Mouse (Mus musculus) kidney, postnatal 4 days (tissue): Measurements from ENCODE around the gene Cul3.
"Not testable (repeated sequence)": the region's sequence is repeated elsewhere in the genome, so short reads cannot be mapped to it uniquely, and the experiment has no call there.

Experiments used
- DNase-seq, 2 experiments: peaks; one replicate each; pipeline ENCODE4 v3.0.0; 2021; ENCODE audit warnings: mixed read lengths in 2 of 2

Cul3 gene

DNA sequence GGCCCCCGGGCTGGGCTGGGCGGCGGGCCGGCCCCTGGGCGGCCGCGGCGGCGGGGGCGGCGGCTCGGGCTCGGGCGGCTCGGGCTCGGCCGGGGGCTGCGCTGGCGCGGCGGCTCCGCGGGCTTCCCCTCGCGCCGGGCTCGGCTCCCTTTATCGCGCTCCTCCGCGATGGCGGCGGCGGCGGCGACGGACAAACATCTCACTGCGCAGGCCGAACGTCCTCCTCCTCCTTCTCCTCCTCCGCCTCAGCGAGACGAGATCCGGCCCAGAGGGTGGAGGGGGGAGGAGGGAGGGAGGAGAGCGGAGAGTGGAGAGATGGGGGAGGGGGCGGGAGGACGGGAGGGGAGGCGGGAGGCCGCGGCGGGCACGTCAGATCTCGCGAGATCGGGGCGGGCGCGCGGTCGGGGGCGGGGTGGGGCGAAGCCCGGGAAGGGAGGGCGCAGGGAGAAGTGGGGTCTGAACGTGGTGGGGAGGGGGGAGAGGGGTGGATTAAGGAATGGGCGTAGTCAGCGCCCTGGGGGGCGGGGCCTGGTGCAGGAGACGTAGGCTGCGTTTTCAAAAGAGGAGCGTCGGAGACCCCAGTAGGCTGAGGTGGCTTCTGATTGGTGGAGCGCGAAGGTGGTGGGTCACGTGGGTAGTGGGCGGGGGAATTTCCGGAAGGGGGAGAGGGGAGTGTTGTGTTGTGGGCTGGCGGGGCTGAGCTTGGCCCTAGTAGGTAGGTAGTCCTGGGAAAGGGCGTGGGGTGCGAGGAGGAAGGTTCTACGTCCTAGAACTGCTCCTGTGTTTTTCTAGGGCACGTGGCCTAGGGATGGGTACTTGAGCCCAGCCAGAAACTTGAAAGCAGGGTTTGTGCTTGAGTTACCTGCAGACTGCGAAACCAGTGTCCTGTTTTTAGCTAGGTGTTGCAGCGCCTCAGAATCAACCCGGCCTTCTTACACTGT lies at the start of gene Cul3:
Gene Cul3 (minus strand): TSS at position 45 of the 941 bp plus-strand sequence.
- peak; percentile 98 to 99 for DNase-seq

DNA sequence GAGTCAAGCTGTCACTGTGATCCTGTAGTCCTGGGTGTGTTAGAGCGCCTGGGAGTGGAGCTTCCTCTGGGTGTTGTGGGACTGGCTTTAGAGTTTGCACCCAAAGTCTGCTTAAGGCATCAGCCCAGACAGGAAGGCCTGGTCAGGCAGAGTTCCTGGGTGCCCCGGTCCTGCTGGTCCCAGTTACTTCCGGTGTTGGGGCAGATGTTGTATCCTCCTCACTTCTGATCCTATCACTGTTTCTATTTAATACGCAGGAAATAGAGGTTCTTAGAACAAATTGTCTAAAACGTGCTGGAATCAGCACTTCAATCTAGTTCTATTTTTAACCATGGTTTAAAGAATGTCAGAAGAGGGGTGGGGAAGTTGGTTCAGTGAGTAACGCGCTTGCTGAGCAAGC lies 49.2 kb upstream of the Cul3 start:
- no peak for DNase-seq

DNA sequence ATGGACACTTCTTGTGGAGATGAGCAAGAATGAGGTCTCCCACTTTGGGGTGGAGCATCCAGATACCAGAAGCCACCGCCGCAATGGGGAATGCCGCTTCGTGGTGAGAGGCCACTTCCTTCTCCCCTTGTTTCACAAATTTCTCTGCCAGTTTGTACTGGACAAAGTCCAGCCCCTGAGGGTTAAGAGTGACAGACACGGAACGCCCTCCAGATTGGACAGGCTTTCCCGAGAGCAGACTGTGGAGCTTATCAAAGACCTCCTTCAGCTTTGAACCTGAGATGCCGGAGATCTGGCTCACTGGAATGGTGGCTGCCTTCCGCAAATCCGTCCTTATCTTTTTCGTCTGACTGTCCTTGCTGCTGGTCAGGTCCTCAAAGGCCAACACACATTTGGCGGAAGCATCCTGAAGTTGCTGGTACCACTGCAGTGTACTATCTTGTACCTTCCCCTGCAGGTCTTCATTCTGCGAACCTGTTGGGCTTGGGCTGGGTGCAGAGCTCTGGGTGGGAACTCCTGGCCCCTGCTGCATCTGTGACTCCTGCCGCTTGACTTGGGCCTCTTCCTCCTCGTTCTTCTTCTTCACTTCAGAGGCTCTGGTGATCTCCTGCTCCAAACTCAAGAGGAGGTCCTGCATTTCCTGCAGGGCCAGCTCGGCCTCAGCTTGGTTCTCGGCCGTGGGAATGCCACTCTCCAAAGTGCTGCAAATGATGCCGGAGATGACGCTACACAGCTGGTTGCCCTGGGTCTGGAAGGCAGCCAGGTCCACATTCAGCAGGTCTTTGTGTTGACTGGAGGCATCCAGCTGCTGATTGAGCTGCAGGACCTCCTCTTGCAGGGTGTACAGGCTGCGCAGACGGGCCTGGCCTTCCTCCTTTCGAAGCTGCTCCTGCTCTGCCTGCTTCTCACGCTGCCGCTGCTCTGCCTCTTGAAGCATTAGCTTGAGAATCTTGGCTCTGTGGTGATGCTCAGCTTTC lies 43.6 kb upstream of the Cul3 start:
- peak in 1 of 2 experiments; percentile 28 for DNase-seq

DNA sequence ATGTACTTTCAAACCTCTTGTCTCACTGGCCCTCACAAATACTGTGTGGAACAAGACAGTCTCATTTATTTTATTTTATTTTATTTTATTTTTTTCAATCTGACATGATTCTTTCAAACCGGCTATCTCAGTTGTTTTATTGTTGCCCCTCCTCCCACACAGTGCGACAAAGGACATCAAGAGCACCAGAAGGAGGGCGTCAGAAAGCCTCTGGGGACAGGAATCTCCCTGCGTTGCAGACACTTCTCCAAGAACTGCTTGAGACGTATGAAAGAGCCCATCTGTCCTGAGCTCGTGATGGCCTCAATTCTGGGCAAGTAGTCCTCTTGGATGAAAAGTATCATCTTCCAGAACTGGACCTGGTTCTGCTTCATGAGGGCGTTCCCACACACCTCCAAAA lies 42.6 kb upstream of the Cul3 start:
- DNase-seq: peak; percentile 13 to 16

DNA sequence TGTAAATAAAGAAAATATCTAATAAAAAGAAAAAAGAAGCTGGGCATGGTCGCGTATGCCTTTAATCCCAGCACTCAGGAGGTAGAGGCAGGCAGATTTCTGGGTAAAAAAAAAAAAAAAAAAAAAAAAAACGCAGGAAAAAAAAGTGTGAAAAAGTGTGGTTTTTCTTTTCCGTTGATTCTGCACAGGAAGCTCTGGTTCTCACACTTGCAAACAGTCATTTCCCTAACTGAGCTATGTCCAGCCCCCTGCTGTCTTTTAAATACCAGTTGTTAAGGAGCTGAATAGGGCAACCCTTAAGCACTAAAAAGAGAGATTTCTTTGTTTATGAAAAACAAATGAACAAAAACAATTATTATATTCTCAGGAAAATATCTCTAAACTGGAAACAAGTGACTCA lies 41.0 kb upstream of the Cul3 start:
- DNase-seq: no peak

DNA sequence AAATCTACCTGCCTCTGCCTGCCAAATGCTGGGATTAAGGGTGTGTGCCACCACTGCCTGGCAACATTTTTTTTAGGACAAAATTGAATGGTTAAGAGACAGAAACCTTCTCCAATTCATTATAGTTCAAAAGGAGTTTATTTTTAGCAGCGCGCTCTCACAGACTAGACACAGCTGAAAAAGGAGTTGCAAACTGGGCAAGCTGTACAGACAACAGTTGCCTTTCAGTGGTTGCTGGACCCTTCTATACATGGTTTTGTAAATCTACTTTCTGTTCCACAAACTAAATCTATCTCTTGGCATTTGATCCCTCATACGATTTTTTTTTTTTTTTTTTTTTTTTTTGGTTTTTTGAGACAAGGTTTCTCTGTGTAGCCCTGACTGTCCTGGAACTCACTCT lies 31.7 kb upstream of the Cul3 start:
- DNase-seq: no peak

DNA sequence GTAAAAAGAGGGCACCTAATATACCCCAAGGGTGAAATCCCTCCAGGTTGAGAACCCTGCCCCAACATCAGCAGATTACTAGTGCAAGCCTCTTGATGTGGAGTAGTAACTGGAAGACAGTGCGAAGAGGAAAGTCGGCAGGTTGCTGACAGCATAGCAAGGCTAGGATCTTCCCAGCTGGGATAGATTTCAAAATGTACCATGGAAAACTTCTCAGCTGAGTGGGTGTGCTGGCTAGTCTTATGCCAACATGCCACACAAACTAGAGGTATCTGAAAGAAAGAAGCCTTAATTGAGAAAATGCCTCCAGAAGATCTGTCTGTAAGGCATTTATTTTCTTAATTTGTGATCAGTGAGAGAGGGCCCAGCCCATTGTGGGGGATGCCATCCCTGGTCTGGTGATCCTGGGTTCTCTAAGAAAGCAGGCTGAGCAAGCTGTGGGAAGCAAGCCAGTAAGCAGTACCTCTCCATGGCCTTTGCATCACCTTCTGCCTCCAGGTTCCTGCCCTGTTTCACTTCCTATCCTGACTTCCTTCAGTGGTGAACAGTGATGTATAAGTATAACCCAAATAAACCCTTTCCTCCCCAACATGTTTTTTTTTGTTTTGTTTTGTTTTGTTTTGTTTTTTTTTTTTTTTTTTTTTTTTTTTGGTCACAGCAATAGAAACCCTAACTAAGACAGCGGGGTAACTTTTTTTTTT lies 31.1 kb upstream of the Cul3 start:
- DNase-seq: no peak

DNA sequence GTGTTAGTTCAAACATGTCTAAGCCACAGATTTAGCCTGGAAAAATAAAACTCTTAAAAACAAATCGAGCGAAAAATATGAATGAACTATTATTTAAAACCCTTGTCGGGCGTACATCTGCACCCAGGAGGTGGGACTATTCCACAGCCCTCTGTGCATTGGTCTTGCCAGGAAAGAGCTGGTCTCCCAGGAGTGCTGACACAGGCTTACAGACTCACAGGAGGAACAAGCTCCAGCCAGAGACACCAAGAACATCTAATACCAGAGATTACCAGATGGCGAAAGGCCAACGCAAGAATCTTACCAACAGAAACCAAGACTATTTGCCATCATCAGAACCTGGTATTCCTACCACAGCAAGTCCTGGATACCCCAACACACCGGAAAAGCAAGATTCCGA lies 23.2 kb upstream of the Cul3 start:
- no peak for DNase-seq

DNA sequence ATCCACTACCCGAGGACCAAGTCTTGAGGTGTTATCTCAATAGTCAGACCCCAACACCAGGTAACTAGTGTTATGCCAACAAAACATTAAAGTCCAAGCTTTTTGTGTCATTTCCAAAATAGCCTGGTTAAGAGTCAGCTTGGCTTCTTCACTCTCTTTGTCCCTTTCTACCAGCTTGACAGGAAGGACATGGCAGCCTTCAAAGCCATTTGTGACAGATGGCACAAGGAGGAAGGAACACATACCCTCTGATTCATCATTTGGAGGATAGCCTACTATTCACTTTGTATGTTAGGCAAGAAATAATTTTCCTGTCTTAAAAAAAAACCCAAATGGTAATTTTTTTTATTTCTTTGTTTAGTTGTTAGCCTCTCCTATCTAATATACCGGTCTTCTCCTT lies 22.7 kb upstream of the Cul3 start:
- DNase-seq: no peak

DNA sequence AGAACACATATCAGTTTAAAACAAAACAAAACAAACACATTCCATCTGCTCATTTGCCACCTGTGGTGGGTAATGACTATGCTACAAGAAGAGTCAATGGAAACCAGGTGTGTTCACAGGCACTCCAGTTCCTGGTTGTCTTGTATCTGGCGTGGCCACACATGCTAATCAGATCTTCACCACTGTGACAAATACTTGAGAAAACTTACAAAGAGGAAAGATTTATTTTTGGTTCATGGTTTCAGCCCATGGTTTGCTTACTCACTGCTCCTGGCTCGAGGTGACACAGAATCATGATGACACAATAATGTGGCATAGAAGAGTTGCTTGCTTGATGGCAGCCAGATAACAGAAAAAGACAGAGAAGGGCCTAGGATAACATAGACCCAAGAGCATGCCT lies 22.1 kb upstream of the Cul3 start:
- no peak for DNase-seq

DNA sequence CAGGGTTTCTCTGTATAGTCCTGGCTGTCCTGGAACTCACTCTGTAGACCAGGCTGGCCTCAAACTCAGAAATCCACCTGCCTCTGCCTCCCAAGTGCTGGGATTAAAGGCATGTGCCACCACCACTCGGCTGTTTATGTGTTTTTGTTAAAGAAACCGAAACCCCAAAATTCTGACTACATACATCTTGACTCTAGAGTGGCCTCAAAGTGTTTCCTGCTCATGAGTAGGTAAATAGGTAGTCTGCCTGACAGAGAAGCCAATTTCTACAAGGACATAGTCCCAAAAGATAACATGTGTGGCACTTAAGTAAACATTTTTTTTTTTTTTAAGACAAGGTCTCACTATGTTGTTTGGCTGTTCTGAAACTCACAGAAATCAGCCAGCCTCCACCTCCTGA lies 21.5 kb upstream of the Cul3 start:
- not testable (repeated sequence) for DNase-seq

DNA sequence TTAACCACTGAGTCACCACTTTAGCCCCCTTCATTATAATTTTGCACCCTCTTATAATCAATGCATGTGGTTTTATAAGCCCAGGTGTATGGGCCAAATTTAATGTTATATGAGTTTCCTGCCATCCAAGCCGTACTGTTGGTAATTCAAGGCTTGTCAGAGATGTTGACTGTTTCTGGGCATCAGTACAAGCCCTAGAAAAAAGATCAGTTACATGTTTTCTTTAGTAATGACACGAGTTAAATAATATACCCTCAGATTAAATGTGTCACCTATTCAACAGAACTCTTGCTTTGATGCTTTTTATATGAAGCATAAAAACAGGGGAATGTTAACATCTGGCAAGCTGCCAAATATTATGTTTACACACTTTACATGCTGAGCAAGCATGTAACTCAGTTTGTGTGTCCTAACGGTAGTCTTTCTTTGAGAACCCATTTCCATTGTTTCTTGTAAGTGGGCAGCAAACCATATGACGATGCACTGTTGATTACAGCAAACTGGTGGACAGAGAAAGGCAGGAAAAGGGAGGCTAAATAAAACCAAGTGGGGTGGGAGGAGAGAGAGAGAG lies 19.8 kb upstream of the Cul3 start:
- no peak for DNase-seq

DNA sequence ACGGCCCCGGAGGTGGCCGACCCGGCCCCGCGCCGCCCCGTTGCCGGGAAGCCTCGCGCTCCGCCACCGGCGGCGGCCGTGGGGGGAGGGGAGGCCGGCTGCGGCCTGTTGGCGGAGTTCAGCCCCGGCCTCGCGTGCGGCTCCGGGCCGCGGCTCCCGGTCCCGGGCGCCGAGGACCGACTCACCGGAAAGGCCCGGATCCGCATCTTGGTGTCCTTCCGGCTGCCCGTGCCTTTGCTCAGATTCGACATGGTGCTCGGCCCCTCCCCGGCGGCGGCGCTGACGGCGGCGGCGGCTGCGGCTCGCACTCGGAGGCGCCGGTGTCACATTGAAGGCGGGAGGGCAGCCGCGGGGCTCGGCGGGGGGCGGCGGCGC lies 232 bp downstream of the Cul3 start:
- peak; percentile 70 to 83 for DNase-seq

DNA sequence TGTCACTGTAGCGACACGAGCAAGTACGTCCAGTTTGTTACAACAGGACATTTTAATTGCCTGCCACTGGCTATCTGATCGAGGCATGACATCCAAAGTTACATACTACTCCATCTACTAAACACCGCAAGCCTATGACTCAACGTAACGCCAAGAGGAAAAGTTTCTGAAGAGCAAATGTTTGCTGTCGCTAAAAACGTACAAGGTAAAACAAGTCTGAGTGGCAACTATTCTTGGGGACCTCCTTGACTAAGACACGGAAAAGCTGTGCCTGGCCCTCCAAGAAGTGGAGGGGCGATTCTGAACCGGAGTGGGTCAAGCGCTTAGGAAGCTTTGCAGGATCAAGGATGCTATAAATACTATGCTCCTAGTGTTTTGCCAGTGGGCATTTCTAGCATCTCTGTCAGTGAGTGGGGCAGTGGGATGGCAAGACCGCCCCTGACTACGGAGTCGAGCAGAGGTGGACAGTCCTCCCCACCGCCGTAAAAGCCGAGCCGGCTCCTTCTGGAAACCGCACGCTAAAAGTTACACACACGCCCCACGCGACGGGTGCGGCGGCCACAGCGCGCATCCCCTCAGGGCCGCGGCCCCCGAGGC lies 757 bp downstream of the Cul3 start:
- peak in 1 of 2 experiments; percentile 43 for DNase-seq

DNA sequence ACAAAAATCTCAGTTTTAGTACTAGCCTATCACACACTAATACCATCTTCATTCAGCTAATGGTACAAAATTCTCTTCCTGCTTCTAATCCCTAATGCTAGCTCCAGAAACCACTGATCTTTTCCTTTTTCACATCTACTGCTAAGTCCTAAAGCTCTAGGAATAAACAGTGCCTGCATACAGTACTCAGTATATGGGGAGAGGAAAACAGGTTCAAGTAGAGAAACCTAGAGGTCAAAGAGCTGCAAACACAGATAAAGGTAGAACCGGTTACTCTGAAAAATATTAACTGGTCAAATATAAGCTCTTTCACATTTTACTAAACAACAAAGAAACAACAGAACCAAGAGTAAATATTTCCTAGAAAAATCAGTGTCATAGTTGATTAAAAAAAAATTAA lies 1.9 kb downstream of the Cul3 start:
- DNase-seq: no peak

DNA sequence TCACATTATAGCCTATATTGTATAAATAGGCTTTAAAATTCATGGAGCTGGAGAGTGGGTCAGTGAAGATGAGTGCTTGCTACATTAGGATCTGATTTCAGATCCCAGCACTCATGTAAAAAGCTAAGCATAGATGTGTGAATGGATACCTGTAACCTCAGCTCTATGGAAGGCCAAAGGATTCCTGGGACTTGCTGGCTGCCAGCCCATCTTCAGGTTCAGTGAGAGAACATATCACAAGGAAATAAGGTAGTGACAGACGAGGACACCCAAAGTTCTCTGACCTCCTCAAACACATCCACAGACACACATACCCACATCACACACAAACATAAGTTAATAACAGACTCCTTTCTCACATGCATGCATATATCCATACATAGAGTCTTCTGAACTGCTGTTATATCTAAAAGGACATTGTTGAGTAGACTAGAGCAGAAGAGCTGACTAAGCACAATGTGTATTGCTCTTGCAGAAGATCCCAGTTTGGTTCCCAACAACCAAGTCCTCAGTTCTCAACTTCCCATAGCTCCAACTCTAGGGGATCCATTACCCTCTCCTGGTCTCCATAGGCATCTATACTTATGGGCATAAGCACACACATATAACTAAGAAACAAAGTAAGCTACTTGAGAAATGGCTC lies 4.4 kb downstream of the Cul3 start:
- DNase-seq: no peak

DNA sequence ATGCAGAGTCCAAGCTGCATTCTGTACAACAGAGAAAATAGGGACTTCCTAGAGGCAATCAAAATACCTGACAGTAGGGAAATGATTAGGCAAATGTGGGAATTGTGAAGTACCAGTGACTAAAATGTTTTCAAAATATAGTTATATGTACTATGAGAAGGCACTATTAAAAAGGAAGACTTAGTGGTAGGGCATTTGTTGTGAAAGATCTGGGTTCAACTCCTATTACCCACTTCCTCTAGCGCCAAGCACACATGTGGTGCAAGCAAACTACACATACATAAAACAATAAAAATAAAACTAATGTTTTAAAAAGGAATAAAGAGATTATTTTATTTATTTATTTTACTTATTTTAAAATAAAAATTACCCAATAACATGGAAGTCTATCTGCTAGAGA lies 5.2 kb downstream of the Cul3 start:
- DNase-seq: no peak

DNA sequence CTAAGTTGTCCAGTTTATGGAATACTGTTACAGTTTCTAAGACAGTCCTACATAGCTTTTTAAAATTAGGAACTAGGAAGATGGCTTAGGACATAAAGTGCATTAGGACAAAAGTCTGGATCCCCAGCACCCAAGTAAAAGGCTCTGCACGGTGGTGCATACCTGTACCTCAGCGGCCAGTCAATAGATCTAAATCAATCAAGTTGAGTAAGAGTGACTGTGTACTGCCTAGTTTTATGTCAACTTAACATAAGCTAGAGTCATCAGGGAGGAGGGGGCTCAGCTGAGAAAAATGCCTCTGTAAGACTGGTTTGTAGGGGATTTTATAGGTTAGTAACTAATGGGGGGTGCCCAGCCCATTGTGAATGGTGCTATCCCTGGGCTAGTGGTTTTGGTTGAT lies 9.3 kb downstream of the Cul3 start:
- DNase-seq: no peak

DNA sequence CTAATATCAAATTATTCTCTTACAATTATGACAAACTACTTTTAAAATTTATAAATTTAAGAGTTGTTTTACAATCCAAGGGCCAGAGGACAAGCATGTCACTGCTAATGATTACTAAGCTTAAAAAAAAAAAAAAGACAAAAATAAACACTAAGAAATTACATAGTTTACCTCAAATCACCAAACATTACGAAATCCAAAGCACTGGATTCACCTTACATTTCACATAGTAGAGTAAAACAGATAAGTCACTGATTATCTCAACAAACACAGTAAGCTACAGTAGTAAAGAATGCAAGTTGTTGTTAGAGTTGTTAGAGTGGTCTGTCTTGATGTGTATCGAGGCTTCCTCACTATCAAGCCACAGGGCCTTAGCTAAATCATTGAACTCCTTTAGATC lies 14.5 kb downstream of the Cul3 start:
- no peak for DNase-seq

DNA sequence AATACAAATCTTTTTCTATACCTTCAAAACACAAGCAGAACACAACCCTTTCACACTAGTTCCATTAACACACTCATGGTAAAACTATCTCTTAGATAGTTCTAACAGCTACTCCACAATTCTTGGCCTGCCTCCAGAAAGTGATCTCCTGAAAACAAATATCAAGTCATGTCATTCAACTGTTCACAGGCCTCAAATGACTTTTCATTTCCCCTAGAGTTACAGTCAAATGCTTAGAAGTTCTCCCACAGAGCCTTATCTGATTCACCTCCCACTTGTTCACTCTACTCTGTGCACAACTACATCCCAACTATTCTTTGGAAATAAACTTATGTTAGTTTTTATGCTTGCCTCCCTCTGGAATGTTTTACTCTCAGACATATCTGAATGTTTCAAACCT lies 15.9 kb downstream of the Cul3 start:
- no peak for DNase-seq

DNA sequence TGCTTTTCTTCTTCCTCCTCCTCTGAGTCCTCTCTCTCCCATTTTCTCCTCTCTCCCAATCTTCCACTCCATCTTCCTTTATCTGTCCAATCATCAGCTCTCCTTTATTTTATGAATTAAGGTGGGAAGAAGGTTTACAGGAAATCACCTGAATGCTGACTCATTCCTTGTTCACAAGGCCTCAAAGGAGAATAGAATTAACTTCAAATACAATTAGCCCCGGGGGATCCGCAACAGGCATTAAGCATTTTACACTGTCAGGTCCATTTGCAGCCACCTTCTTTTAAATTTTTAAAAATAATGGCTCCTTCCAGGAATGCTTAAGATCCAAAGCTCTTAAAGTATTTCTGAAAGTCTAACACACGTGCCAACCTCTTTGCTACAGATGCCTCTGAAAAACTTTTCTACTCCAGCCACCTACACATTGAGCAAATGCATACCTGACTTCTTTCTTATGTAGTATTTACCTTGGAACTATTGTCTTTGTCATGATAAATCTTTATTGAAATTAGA lies 24.7 kb downstream of the Cul3 start:
- DNase-seq: no peak

DNA sequence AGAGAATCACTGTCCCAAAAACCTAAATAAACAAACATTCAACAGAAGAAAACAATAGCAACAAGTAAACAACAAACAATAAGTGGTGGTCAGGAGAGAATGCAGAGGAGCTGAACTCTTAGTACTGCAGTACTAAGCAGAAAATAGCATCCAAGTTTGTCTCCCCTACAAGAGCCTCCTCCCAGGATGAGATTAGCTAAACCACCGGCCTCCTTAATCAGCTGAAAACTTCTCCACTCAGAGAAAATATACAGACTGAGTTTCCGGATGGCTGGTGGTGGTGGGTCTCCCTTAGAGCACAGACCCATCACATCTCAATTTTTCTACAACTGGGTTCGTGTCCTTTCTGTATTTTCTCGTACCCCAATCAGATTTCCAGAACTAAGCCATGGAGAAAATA lies 47.0 kb downstream of the Cul3 start:
- no peak for DNase-seq
